Mouse (Mus musculus) bone marrow, adult 2 months (tissue): ENCODE measurements around the gene Ceacam18. TPM values are rescaled to one million over a fixed set of nuclear protein-coding genes. Genes with fewer than 3 reads are reported as not detected.

Experiments
- H3K27ac ChIP-seq: fragments of 200-500 bp; 2 replicates; pipeline ENCODE4 v1.5.1; 2012; ENCODE audit warnings: low read depth, mild to moderate bottlenecking, control low read depth, inconsistent platforms, low read length; ENCODE audit not compliant: control insufficient read depth, poor library complexity, insufficient read depth
- H3K4me1 ChIP-seq: fragments of 200-500 bp; 2 replicates; pipeline ENCODE4 v1.6.1; 2011; ENCODE audit warnings: low read length; ENCODE audit not compliant: control insufficient read depth, insufficient read depth
- H3K4me3 ChIP-seq: fragments of 200-500 bp; replicated peaks from 2 replicates; pipeline ENCODE3; 2011; ENCODE audit warnings: mild to moderate bottlenecking, low read depth, low read length, control low read depth; ENCODE audit not compliant: control insufficient read depth
- CTCF ChIP-seq: fragments of 200-500 bp; IDR thresholded peaks from 2 replicates; pipeline ENCODE4 v1.5.1; 2011; ENCODE audit warnings: low read length, control low read depth; ENCODE audit not compliant: control insufficient read depth, insufficient read depth
- POLR2A ChIP-seq: fragments of 200-500 bp; IDR thresholded peaks from 2 replicates; pipeline ENCODE4 v1.6.1; 2011; ENCODE audit warnings: low read depth, mild to moderate bottlenecking, control low read depth, low read length, borderline replicate concordance; ENCODE audit not compliant: control insufficient read depth
- WGBS: fragments of 180-500 bp; shearing (Covaris S2); methylation state at CpG from one replicate; pipeline ENCODE4 v1.1.7; 2018; 5-methylcytosine and 5-hydroxymethylcytosine counted together
- polyA plus RNA-seq: library from polyadenylated mRNA; stranded (reverse); fragments of >200 nt; gene quantifications from 2 replicates; pipeline ENCODE4 v1.2.4, GENCODE M21; 2011; ENCODE audit warnings: low replicate concordance; ENCODE audit not compliant: missing spikeins, insufficient read depth, insufficient read length

Ceacam18 gene
- not detected in 2 replicates for polyA plus RNA-seq

DNA sequence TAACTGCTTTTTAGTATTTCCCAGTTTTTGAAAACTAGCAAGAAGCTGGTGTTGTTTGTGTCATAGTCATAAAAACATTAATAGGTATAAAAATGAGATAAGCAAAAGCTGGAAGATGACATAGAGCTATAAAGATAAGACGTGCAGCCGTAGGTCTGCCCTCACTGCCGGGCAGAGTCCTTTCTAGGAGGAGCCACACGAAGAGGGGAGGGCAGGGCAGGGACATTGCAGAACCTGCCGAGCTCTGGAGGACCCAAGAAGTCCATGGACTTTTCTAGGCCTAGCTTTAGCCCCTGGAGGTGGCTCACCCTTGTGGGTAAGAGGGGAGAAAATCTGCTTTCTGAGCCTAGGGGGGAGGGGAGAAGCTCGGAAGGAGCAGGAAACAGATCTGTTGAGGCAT lies at the start of gene Ceacam18:
Gene Ceacam18, plus strand, starts transcription at position 208 of the 400 bp plus-strand sequence.
- TF ChIP-seq CTCF: no peak
- no peak for TF ChIP-seq POLR2A
- H3K27ac ChIP-seq: no peak within 1 kb of the TSS
- no peak within 1 kb of the TSS for H3K4me3 ChIP-seq
- H3K4me1 ChIP-seq: peaks cover 5% of the 10 kb centered on the region; the same call in 1 of the 2 replicates
- WGBS: 46% methylated on average over 6 of the region's 6 CpGs

- 80% methylated on average over 5 of the region's 5 CpGs for WGBS
- TF ChIP-seq POLR2A (no peak), CTCF (peak; percentile 34; the same call in 1 of the 2 replicates)
- H3K4me1 ChIP-seq: peaks cover 3% of the 10 kb centered on the region
- no peak overlapping the region for H3K4me3 ChIP-seq
- no peak overlapping the region for H3K27ac ChIP-seq
Measured at GRCm38 (mm10) chr7:43584790-43585189, 49.7 kb upstream of the Ceacam18 start.

DNA sequence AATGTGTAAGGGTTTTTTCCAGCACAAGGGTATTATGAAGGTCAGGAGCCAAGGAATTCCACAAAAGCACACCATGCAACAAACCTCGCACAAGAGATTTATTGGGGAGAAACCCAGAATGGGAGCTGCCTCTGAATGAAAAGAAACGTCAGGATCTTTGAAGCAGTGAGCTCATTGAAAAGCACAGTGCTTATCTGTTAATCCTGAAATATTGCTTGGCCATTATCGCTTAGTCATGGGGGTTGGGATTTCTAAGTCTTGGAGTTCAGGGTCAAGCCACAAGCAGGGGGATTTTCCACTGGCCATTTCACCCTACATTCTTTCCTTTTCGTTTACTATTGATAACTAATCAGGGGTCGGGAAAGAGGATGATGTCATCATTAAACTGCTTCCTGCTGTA lies 32.6 kb upstream of the Ceacam18 start:
- no peak overlapping the region for H3K27ac ChIP-seq
- TF ChIP-seq POLR2A: no peak
- TF ChIP-seq CTCF: no peak
- no peaks in the 10 kb centered on the region for H3K4me1 ChIP-seq
- H3K4me3 ChIP-seq: no peak overlapping the region
- WGBS: 60% methylated on average over 5 of the region's 5 CpGs

DNA sequence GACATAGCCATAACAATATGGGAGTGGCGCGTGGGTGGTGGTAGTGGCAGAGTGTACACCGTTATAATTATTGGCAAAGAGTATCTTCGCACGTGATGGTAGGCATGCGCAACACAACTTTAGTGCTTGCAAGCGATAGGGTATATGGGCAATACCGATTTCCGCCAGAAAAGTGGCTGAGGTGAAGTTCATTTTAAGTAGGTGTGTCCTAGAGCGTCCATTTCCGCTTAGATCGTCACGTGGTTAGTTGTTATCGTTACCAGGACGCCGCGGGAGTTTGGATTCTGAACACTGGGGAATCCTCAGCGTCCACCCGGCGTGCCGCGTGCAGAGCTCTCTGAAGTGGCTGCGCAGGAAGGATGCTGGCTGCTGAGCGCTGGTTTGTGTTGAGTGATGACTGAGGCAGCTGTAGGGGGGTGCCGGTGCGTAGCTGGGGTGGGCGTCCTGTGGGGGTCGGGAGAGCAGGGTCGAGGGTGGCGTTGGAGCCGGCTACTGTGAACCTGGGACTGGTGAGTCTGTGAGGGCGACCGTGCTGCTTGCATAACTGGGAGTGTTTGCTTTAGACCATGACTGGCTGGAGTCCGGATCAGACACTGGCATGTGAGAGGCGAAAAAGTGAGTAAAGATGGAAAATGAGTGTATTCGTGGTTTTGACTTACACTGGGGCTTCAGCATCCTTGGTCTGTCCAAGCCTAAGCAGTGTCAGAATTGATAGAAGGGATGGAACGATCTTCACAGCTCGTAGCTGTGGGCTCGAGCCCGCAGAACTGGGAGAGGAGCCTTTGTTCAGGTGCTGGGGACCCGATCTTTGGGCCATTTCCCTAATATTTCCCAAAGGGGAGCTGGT lies 27.4 kb upstream of the Ceacam18 start, which contains the start of gene Zfp819:
Gene Zfp819, plus strand, starts transcription at position 274 of the 847 bp plus-strand sequence.
- Histone ChIP-seq H3K4me1 (no peaks in the 10 kb centered on the region; the same call in 1 of the 2 replicates), H3K27ac (no peak within 1 kb of the TSS), H3K4me3 (no peak within 1 kb of the TSS)
- TF ChIP-seq CTCF (no peak), POLR2A (no peak)
- 18% methylated on average over 41 of the region's 41 CpGs for WGBS

DNA sequence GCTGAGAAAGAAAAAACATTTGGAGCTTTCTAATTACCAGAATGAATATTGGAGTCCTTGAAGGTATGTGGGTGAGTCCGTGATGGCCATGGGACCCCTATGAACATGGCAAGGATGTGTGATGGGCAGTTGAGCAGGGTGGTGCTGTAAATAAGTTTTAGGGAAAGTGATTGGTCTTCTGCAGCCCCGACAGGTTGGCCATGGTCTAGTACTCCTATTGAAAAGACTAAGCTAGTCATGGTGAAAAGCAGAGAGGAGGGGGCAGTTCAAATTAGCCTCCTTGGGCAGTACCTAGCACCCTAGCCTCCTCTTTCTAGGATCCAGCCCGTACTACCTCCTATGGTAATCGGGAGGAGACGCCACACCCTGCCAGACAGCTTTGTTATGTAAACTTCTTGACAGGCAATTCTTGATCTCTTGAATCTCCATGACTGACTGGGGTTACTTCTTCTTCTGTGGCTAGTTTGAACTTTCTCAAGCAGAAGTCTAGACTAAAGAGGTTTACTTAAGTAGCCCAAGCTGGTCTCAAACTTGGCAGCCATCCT lies 26.7 kb upstream of the Ceacam18 start:
- Histone ChIP-seq H3K4me1 (no peaks in the 10 kb centered on the region; the same call in 1 of the 2 replicates), H3K27ac (no peak overlapping the region), H3K4me3 (no peak overlapping the region)
- 27% methylated on average over 5 of the region's 5 CpGs for whole genome bisulfite sequencing
- no peak for TF ChIP-seq CTCF
- no peak for TF ChIP-seq POLR2A

- WGBS: 60% methylated on average over 7 of the region's 7 CpGs
- TF ChIP-seq POLR2A (no peak), CTCF (no peak)
- H3K4me1 ChIP-seq: no peaks in the 10 kb centered on the region; the same call in 1 of the 2 replicates
- H3K4me3 ChIP-seq: no peak overlapping the region
- H3K27ac ChIP-seq: no peak overlapping the region
Measured at GRCm38 (mm10) chr7:43608316-43608824, 26.1 kb upstream of the Ceacam18 start.

DNA sequence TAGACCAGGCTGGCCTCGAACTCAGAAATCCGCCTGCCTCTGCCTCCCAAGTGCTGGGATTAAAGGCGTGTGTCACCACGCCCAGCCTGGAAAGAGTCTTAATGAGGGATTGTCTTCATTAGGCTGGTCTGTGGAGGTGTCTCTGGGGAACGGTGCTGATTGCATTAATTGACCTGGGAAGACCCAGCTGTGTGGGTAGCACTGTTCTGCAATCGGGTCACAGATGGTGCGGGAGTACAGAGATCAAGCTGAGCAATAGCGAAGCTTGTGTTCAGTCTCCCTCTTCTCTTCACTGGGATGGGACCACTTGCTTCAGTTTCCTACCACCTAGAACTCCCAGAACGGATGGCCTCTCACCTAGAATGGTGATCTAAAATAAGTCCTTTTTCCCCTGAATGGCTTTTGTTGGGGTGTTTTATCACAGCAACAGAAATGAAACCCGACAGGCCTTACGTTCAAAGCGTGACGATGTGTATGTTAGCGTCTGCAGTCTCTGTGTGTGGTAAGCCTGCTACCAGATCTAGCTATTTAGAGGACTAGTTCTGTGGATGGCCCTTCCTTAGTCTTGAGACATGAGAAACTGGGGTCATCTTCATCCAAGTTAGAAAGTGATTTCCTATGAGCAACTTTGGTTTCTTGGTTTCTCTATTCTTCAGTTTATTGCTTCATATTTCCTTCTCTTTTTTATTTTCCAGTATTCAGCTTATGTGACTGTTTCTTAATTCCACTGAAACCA lies 20.5 kb upstream of the Ceacam18 start:
- H3K27ac ChIP-seq: peak overlapping the region; percentile 26; the same call in 1 of the 2 replicates
- TF ChIP-seq CTCF: no peak
- no peak for TF ChIP-seq POLR2A
- WGBS: 44% methylated on average over 14 of the region's 14 CpGs
- H3K4me1 ChIP-seq: peaks cover 3% of the 10 kb centered on the region; the same call in 1 of the 2 replicates
- H3K4me3 ChIP-seq: no peak overlapping the region
